Mouse (Mus musculus): ENCODE results near the gene Olfr2. TPM values are rescaled to one million over a fixed set of nuclear protein-coding genes. Genes with fewer than 3 reads are reported as not detected.

The Olfr2 gene
- under 1 TPM in 1 of 2 experiments, not detected in 1; 0.38 TPM for polyA plus RNA-seq (2017; shearing (Covaris generic))

GRCm38 (mm10) chr7:107005972-107006371, at the start of gene Olfr2:
Gene Olfr2, minus strand, starts transcription at chr7:107006072.

GRCm38 (mm10) chr7:107030874-107031273, 25.0 kb upstream of the Olfr2 start, which contains the start of gene Olfr713:
Gene Olfr713, plus strand, starts transcription at chr7:107031174.

GRCm38 (mm10) chr7:106975353-106975752, 30.5 kb downstream of the Olfr2 start, which contains the start of gene Olfr711:
Gene Olfr711, minus strand, starts transcription at chr7:106975453.

GRCm38 (mm10) chr7:106963837-106964236, 42.0 kb downstream of the Olfr2 start, which contains the start of gene Olfr6:
Gene Olfr6, minus strand, starts transcription at chr7:106963937.

GRCm38 (mm10) chr7:106948212-106948611, 57.7 kb downstream of the Olfr2 start, which contains the start of gene Olfr710:
Gene Olfr710, minus strand, starts transcription at chr7:106948312.

Other genes starting within 250 kb of the Olfr2 start
- gene Olfr699, start 212.9 kb downstream of the Olfr2 start, polyA plus RNA-seq (2017; shearing (Covaris generic)) = under 1 TPM in 1 of 2 experiments, not detected in 1; 0.53 TPM
- not detected for gene Olfr700, start 197.2 kb downstream of the Olfr2 start, polyA plus RNA-seq (2017; shearing (Covaris generic))
- gene Olfr701, start 191.9 kb downstream of the Olfr2 start, polyA plus RNA-seq (2017; shearing (Covaris generic)) = under 1 TPM in 1 of 2 experiments, not detected in 1; 0.12 TPM
- not detected for gene Olfr702, start 172.2 kb downstream of the Olfr2 start, polyA plus RNA-seq (2017; shearing (Covaris generic))
- not detected for gene Olfr703, start 162.7 kb downstream of the Olfr2 start, polyA plus RNA-seq (2017; shearing (Covaris generic))
- gene Olfr704, start 142.9 kb downstream of the Olfr2 start, polyA plus RNA-seq (2017; shearing (Covaris generic)) = not detected
- gene Olfr705, start 129.2 kb downstream of the Olfr2 start, polyA plus RNA-seq (2017; shearing (Covaris generic)) = not detected
- under 1 TPM in 1 of 2 experiments, not detected in 1; 0.19 TPM for gene Olfr706, start 117.9 kb downstream of the Olfr2 start, polyA plus RNA-seq (2017; shearing (Covaris generic))
- gene Olfr707, start 104.8 kb downstream of the Olfr2 start, polyA plus RNA-seq (2017; shearing (Covaris generic)) = under 1 TPM in 1 of 2 experiments, not detected in 1; 0.55 TPM
- gene Olfr1532-ps1, start 98.1 kb downstream of the Olfr2 start, polyA plus RNA-seq (2017; shearing (Covaris generic)) = not detected
- under 1 TPM; 0.05 to 0.88 TPM for gene Olfr709-ps1, start 73.9 kb downstream of the Olfr2 start, polyA plus RNA-seq (2017; shearing (Covaris generic))
- not detected for gene Olfr710, start 57.8 kb downstream of the Olfr2 start, polyA plus RNA-seq (2017; shearing (Covaris generic))
- gene Olfr6, start 42.1 kb downstream of the Olfr2 start, polyA plus RNA-seq (2017; shearing (Covaris generic)) = under 1 TPM in 1 of 2 experiments, not detected in 1; 0.04 TPM
- gene Olfr711, start 30.6 kb downstream of the Olfr2 start, polyA plus RNA-seq (2017; shearing (Covaris generic)) = not detected
- gene Olfr713, start 25.1 kb upstream of the Olfr2 start, polyA plus RNA-seq (2017; shearing (Covaris generic)) = not detected
- not detected for gene Olfr714, start 64.9 kb upstream of the Olfr2 start, polyA plus RNA-seq (2017; shearing (Covaris generic))
- under 1 TPM in 1 of 2 experiments, not detected in 1; 0.07 TPM for gene Olfr17, start 87.1 kb upstream of the Olfr2 start, polyA plus RNA-seq (2017; shearing (Covaris generic))
- under 1 TPM in 1 of 2 experiments, not detected in 1; 0.15 TPM for gene Olfr715b, start 104.3 kb upstream of the Olfr2 start, polyA plus RNA-seq (2017; shearing (Covaris generic))
- gene Olfr715, start 125.0 kb upstream of the Olfr2 start, polyA plus RNA-seq (2017; shearing (Covaris generic)) = under 1 TPM; 0.06 to 0.18 TPM
- gene Olfr716, start 132.3 kb upstream of the Olfr2 start, polyA plus RNA-seq (2017; shearing (Covaris generic)) = 1 to 10 TPM in 1 of 2 experiments, not detected in 1; 1.4 TPM
- under 1 TPM; 0.11 to 0.44 TPM for gene Nlrp14, start 160.9 kb upstream of the Olfr2 start, polyA plus RNA-seq (2017; shearing (Covaris generic))
- gene Rbmxl2, start 203.4 kb upstream of the Olfr2 start, polyA plus RNA-seq (2017; shearing (Covaris generic)) = not detected